Mouse (Mus musculus) CH12F3 (cell line): ENCODE measurements around the gene Krit1.
"Not testable (repeated sequence)": the region's sequence is repeated elsewhere in the genome, so short reads cannot be mapped to it uniquely, and the experiment has no call there.

Experiments
- in situ Hi-C: fragments of 300-500 bp; cut with MboI; formaldehyde crosslinking; loops from 2 replicates; pipeline ENCODE4 v1.14.3; 2020; ENCODE audit warnings: low sequenced_read_pairs

Krit1 gene

DNA sequence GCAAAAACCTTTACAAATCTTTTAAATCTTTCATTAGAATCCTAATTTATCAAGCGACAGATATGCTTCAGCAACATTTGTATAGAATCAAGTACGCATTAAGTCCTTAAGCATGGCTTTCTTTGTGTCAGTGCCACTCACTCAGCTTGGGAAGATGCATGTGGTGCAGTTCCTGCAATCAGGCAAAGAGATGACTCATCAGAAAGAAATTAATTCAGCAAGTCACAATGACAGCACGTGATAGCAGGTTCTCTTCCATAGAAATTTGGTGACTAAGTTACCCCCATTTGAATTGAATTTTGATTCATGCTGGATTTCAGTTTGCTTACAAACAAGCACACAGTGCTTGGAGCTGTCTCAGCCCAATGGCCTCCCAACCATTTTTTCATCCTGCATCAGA lies 70.5 kb downstream of the Krit1 start:
- in situ Hi-C loops: no loop called here

DNA sequence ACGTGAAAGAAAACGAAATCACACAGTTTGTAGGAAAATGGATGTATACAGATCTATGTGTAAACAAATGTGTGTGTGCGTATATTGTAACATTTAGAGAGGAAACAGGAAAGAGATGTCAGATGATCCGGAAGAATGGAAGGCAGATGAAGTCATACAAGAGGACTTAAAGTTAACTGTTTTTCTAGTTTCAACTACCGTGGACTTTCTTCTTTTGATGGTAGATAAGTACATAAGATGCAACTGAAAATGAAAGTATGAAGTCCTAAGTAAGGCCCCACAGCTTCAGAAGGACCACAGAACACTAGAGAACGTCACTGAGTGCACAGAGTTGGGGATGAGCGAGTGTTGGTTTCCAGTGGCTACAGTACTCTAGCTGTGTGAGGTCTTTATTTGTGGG lies 83.9 kb downstream of the Krit1 start:
- in situ Hi-C loops: not testable (repeated sequence)

DNA sequence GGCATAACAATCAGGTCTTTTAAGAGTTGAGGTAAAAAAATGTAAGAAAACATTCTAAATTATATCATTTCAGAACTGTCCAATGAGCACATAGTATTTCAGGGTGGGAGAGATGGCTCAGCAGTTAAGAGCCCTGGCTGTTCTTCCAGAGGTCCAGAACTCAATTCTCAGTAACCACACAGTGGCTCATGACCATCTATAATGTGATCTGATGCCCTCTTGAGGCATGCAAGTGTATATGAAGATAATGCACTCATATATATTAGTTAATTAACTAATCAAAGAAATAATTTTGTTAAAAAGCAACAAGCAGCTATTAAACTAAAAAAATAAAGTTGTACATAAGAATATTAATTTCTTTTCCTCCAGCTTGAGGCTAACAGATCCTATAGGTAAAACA lies 86.2 kb downstream of the Krit1 start:
- in situ Hi-C loops: no loop called here

DNA sequence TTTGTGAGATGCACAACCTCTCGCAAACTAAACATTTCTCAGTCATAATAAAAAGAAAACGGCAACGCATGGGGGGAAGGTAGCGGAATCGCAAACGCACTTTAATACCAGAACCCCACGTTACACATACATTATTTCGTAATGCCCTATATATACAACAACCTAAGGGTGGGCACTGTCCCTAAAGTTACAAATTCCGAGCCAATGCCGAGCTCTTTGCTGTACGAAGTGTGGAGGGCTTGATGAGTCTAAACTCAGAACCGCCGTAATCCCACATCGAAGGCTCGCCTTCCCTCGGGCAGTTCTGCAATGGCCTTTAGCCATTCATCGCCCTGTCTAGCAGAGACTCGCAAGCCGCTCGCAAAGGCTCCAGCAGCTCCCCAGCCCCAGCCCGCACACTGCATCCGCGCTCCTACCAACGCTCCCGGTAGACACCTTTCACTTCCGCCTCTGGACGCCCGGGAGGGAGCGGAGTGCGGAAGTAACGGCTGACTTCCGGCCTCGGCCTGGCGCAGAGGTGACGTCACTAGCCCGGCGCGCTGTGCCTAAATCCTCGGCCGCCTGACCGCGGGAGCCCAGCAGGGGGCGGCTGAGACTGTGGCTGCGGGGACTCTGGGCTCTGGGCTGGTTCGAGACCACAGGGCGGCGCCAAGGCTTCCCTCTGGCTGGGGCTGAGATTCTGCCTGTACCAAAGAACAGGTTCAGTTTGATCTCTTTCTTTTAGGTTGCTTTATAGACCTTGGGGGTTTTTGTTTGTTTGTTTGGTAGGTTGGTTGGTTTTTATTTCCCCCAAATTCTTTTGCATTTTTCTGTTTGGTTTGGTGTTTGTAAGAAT lies 90.7 kb downstream of the Krit1 start, which contains the start of gene Mterf1a:
Mterf1a (minus strand) TSS at position 475 of the 835 bp plus-strand sequence.
- in situ Hi-C loops: not testable (repeated sequence)

DNA sequence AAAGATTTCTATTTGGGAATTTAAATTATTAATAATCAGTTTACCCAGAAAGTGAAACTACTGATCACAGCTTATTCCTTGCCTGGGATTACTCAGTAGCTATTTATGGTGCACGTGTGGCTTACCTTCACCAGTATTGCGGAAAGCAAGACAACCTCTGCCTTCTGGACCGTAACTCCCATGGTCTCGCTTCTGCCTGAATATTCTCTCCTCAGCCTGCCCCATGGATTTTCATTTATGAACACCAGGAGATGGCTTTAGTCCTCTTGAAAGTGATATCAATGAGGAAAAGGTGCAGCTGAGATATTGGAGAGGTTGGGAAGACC lies 91.3 kb downstream of the Krit1 start:
- in situ Hi-C loops: not testable (repeated sequence)
